Mouse (Mus musculus): Measurements from ENCODE around the gene Gm29609. TPM values are rescaled to one million over a fixed set of nuclear protein-coding genes. Genes with fewer than 3 reads are reported as not detected.

Gm29609 gene
- polyA plus RNA-seq, 1 experiment from 2014 or later: 0.71 TPM

DNA sequence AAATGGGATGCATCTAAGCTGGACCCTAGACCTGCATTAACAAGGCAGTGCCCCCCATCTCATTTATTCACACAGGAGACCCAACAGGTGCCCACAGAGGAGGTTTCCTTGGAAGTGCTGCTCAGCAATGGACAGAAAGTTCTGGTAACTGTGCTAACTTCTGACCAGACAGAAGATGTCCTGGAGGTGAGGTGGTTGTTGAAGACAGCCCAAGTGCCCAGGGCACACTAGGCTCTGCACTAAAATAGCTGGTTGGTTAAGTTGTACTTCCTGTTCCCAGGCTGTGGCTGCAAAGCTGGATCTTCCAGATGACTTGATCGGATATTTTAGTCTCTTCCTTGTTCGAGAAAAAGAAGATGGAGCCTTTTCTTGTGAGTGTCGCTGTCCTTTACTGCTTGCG, 16.0 kb upstream of the Gm29609 start:
- WGBS: 94% methylated on average over 4 of the region's 4 CpGs
- H3K9ac ChIP-seq: no peak overlapping the region
- peaks cover 5% of the 10 kb centered on the region for H3K9me3 ChIP-seq
- H3K4me1 ChIP-seq (replicated peaks): peaks cover 38% of the 10 kb centered on the region
- no peak overlapping the region for H3K4me3 ChIP-seq
- no peak for ATAC-seq (ENCODE audit: low read depth)
- no peaks in the 10 kb centered on the region for H3K27me3 ChIP-seq
- H3K4me2 ChIP-seq: no peak overlapping the region
- H3K36me3 ChIP-seq: peaks cover 73% of the 10 kb centered on the region
- H3K27ac ChIP-seq (replicated peaks): no peak overlapping the region

- no peaks in the 10 kb centered on the region for H3K27me3 ChIP-seq
- peaks cover 29% of the 10 kb centered on the region for H3K4me1 ChIP-seq (replicated peaks)
- 93% methylated on average over 16 of the region's 16 CpGs for WGBS
- peak overlapping the region; percentile 95; the same call in 1 of the 2 replicates for H3K9ac ChIP-seq
- peak overlapping the region; percentile 96 for H3K4me2 ChIP-seq
- H3K9me3 ChIP-seq: no peaks in the 10 kb centered on the region
- H3K4me3 ChIP-seq: peak overlapping the region; percentile 93
- H3K27ac ChIP-seq (replicated peaks): no peak overlapping the region
- ATAC-seq (ENCODE audit: low read depth): no peak
- peaks cover 73% of the 10 kb centered on the region for H3K36me3 ChIP-seq
Measured at GRCm38 (mm10) chr5:31194486-31195485, 15.1 kb upstream of the Gm29609 start.

GRCm38 (mm10) chr5:31193631-31194281, 14.0 kb upstream of the Gm29609 start:
- no peak for ATAC-seq (ENCODE audit: low read depth)
- Histone ChIP-seq H3K9ac (peak overlapping the region; percentile 95), H3K36me3 (peaks cover 72% of the 10 kb centered on the region), H3K27ac (replicated peaks) (peak overlapping the region; percentile 88), H3K9me3 (no peaks in the 10 kb centered on the region), H3K27me3 (no peaks in the 10 kb centered on the region), H3K4me1 (replicated peaks) (peaks cover 26% of the 10 kb centered on the region), H3K4me3 (peak overlapping the region; percentile 93), H3K4me2 (peak overlapping the region; percentile 96)
- WGBS: 14% methylated on average over 25 of the region's 25 CpGs

DNA sequence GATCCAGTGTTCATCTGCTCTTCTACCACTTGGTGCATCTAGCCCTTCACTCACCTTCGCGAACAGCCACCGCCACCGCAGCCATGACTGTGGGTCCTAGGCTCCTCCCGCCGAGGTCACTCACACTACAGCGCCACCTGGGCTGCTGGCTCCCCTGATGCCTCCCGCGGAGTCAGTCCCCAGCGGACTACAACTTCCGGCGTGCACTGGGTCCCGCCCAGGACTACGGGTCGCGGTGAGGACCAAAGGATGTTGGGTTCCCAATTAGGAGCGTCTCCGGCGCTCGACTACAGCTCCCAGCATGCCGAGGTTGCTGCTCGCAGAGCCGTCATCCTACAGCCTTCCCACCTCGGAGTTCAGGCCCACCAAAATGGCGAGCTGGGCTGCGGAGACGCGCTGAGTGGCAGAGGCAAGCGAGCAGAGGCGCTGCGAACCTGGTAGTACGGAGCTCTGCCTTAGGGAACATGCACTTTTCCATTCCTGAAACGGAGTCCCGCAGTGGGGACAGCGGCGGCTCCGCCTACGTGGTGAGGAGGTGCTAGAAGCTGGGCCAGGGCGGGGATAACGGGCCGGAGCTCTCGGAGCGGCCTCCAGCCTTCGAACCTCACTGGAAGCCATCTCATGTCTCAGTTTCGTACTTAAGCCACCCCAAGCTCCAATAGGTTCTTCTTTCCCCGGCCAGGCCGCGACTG, 13.4 kb upstream of the Gm29609 start, which contains the start of the genes Snx17 and Eif2b4:
Gene Snx17 (plus strand): TSS at position 289 of the 692 bp plus-strand sequence.
Gene Eif2b4 (minus strand): TSS at position 492 of the 692 bp plus-strand sequence.
- under 1% methylated on average over 48 of the region's 48 CpGs for WGBS
- peaks cover 26% of the 10 kb centered on the region for H3K4me1 ChIP-seq (replicated peaks)
- H3K36me3 ChIP-seq: peaks cover 72% of the 10 kb centered on the region
- H3K9me3 ChIP-seq: no peaks in the 10 kb centered on the region
- peak; percentile 96 for ATAC-seq (ENCODE audit: low read depth)
- peak within 1 kb of the TSS; percentile 96 for H3K4me2 ChIP-seq
- peak within 1 kb of the TSS; percentile 93 for H3K4me3 ChIP-seq
- no peaks in the 10 kb centered on the region for H3K27me3 ChIP-seq
- peak within 1 kb of the TSS; percentile 95 for H3K9ac ChIP-seq
- peak within 1 kb of the TSS; percentile 88 for H3K27ac ChIP-seq (replicated peaks)

DNA sequence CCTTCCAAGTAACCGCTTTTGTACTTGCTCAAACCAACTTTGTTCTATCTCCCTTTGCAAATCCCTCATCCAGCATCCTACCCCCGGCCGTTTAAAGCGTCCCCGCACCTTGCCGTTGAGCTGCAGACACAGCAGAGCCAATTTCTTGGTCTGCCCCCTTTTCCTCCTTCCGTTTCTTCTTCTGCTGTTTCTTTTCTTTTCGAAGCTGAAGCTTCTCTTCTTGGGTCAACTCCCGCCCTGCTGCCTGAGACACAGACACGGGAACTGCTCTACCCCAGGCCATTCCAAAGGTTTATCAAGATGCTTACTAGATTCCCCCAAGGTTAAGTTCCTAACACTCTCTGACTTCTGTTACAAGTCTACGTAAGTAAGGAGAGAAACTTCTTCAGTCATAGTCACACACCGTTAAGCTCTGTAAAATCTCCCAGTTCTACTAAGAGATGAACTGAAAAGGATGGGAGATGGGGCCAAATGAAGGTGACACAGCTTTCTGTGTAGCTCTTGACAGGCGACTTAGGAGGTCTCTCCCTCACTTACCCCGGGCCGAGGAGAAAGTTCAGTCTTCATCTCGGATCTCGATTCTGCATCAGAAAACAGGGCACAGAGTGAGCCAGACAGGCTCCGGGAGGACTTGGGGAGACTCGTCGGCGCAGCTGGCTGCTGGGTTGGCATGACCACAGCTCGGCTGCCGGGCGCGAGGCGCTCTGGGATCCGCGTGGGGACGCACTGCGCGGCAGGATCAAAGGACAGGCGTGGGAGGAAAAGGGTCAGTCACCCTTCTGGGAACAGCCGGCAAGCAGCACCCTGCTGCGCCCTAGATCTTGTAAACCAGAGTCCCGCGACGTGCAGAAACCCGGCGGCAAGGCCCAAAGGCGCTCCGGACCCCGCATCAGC, 12.6 kb upstream of the Gm29609 start:
- Histone ChIP-seq H3K36me3 (peaks cover 72% of the 10 kb centered on the region), H3K4me1 (replicated peaks) (peaks cover 26% of the 10 kb centered on the region), H3K9ac (peak overlapping the region; percentile 95), H3K27me3 (no peaks in the 10 kb centered on the region), H3K27ac (replicated peaks) (peak overlapping the region; percentile 88), H3K9me3 (no peaks in the 10 kb centered on the region), H3K4me3 (peak overlapping the region; percentile 93), H3K4me2 (peak overlapping the region; percentile 96)
- 14% methylated on average over 42 of the region's 42 CpGs for WGBS
- peak; percentile 70 for ATAC-seq (ENCODE audit: low read depth)

- Histone ChIP-seq H3K27ac (replicated peaks) (no peak overlapping the region), H3K4me3 (no peak overlapping the region), H3K9me3 (no peaks in the 10 kb centered on the region), H3K4me2 (no peak overlapping the region), H3K36me3 (peaks cover 60% of the 10 kb centered on the region), H3K4me1 (replicated peaks) (peaks cover 26% of the 10 kb centered on the region), H3K9ac (no peak overlapping the region), H3K27me3 (no peaks in the 10 kb centered on the region)
- 92% methylated on average over 9 of the region's 9 CpGs for WGBS
- no peak for ATAC-seq (ENCODE audit: low read depth)
Measured at GRCm38 (mm10) chr5:31190201-31190600, 10.5 kb upstream of the Gm29609 start.

- 73% methylated on average over 4 of the region's 4 CpGs for WGBS
- ATAC-seq (ENCODE audit: low read depth): no peak
- H3K36me3 ChIP-seq: peaks cover 50% of the 10 kb centered on the region
Measured at GRCm38 (mm10) chr5:31188223-31188840, 8.6 kb upstream of the Gm29609 start.

GRCm38 (mm10) chr5:31183678-31184077, 4.0 kb upstream of the Gm29609 start:
- Histone ChIP-seq H3K27me3 (no peaks in the 10 kb centered on the region), H3K4me3 (no peak overlapping the region), H3K4me1 (replicated peaks) (peaks cover 12% of the 10 kb centered on the region), H3K36me3 (peaks cover 23% of the 10 kb centered on the region), H3K9ac (no peak overlapping the region), H3K9me3 (no peaks in the 10 kb centered on the region), H3K27ac (replicated peaks) (no peak overlapping the region), H3K4me2 (no peak overlapping the region)
- no peak for ATAC-seq (ENCODE audit: low read depth)
- 64% methylated on average over 4 of the region's 4 CpGs for WGBS

More at GRCm38 (mm10) chr5:31188223-31188840, 8.6 kb upstream of the Gm29609 start:
- no peaks in the 10 kb centered on the region for H3K27me3 ChIP-seq
- H3K4me2 ChIP-seq: no peak overlapping the region
- no peak overlapping the region for H3K4me3 ChIP-seq
- H3K9ac ChIP-seq: no peak overlapping the region
- no peak overlapping the region for H3K27ac ChIP-seq (replicated peaks)
- peaks cover 14% of the 10 kb centered on the region for H3K4me1 ChIP-seq (replicated peaks)
- H3K9me3 ChIP-seq: no peaks in the 10 kb centered on the region

GRCm38 (mm10) chr5:31181183-31181770, 1.6 kb upstream of the Gm29609 start:
- H3K27me3 ChIP-seq: no peaks in the 10 kb centered on the region
- peaks cover 23% of the 10 kb centered on the region for H3K4me1 ChIP-seq (replicated peaks)
- no peak overlapping the region for H3K27ac ChIP-seq (replicated peaks)
- H3K4me2 ChIP-seq: peak overlapping the region; percentile 98; the same call in 1 of the 2 replicates
- H3K36me3 ChIP-seq: peaks cover under 1% of the 10 kb centered on the region; the same call in 1 of the 2 replicates
- H3K9me3 ChIP-seq: no peaks in the 10 kb centered on the region
- no peak for ATAC-seq (ENCODE audit: low read depth)
- WGBS: 96% methylated on average over 9 of the region's 9 CpGs
- no peak overlapping the region for H3K4me3 ChIP-seq
- no peak overlapping the region for H3K9ac ChIP-seq

DNA sequence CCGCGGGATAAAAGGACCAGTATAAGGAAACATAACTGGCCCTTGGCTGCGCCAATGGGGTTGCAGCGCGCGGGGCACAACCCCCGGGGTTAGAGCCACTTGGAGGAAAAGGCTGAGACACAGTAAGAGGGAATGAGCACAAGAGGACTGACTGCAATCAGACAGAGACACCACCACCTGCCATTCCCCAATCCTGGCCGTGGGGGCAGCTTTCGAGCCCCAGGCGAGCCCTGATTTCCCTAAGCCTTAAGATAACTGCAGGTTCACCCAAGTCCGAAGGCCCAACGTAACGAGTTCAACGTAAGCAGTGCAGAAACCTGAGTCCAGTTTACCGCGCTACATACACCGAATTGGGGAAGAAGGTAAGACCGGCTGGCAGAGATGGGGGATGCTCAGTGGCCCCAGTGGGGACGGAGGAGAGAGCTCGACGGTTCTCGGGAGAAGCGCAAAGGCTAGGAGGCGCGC, 378 bp downstream of the Gm29609 start:
- peak overlapping the region; percentile 98 for H3K27ac ChIP-seq (replicated peaks)
- ATAC-seq (ENCODE audit: low read depth): peak; percentile 77

More for the DNA sequence above, 378 bp downstream of the Gm29609 start:
- Histone ChIP-seq H3K36me3 (peaks cover 7% of the 10 kb centered on the region), H3K4me2 (peak overlapping the region; percentile 98), H3K9ac (peak overlapping the region; percentile 84), H3K27me3 (no peaks in the 10 kb centered on the region), H3K4me1 (replicated peaks) (peaks cover 23% of the 10 kb centered on the region), H3K4me3 (peak overlapping the region; percentile 91), H3K9me3 (no peaks in the 10 kb centered on the region)
- WGBS: 0% methylated on average over 25 of the region's 25 CpGs
